Mouse (Mus musculus) lung, postnatal 0 days (tissue): Measurements from ENCODE around the gene Atox1. TPM values are rescaled to one million over a fixed set of nuclear protein-coding genes. Genes with fewer than 3 reads are reported as not detected.

Experiments
- ATAC-seq: fragments of 200-750 bp; cut with Nextera tagmentation; 2 replicates; pipeline ENCODE4 v1.8.0; 2017; ENCODE audit warnings: moderate library complexity
- DNase-seq: peaks from one replicate; pipeline ENCODE4 v3.0.0-alpha.2; 2016; ENCODE audit warnings: low spot score
- H3K27ac ChIP-seq: fragments of 300-500 bp; sonication (generic); 2 replicates; pipeline ENCODE4 v1.5.1; 2014; ENCODE audit warnings: antibody characterized with exemption, mild to moderate bottlenecking, low read length, mixed read lengths
- H3K27me3 ChIP-seq: fragments of 300-500 bp; sonication (generic); replicated peaks from 2 replicates; pipeline ENCODE4 v1.6.1; 2014; ENCODE audit warnings: low read length, mixed read lengths; ENCODE audit not compliant: insufficient read depth
- H3K36me3 ChIP-seq: fragments of 300-500 bp; sonication (generic); 2 replicates; pipeline ENCODE4 v1.6.1; 2014; ENCODE audit warnings: low read length, mixed read lengths; ENCODE audit not compliant: insufficient read depth
- H3K4me1 ChIP-seq: fragments of 300-500 bp; sonication (generic); 2 replicates; pipeline ENCODE4 v1.6.1; 2014; ENCODE audit warnings: antibody characterized with exemption, low read depth, low read length, mixed read lengths; ENCODE audit not compliant: insufficient read depth
- H3K4me2 ChIP-seq: fragments of 300-500 bp; sonication (generic); replicated peaks from 2 replicates; pipeline ENCODE4 v1.6.1; 2014; ENCODE audit warnings: low read depth, mild to moderate bottlenecking, low read length, moderate library complexity, mixed read lengths
- H3K4me3 ChIP-seq: fragments of 300-500 bp; sonication (generic); 2 replicates; pipeline ENCODE4 v1.5.1; 2014; ENCODE audit warnings: low read depth, low read length
- H3K9ac ChIP-seq: fragments of 300-500 bp; sonication (generic); replicated peaks from 2 replicates; pipeline ENCODE4 v1.6.1; 2014; ENCODE audit warnings: low read depth, mild to moderate bottlenecking
- H3K9me3 ChIP-seq: fragments of 300-500 bp; sonication (generic); 2 replicates; pipeline ENCODE4 v1.6.1; 2016; ENCODE audit warnings: low read length, mixed read lengths
- CTCF ChIP-seq: IDR thresholded peaks from 2 replicates; pipeline ENCODE4 v1.5.1; 2016; ENCODE audit warnings: antibody characterized with exemption, mild to moderate bottlenecking
- EP300 ChIP-seq: IDR thresholded peaks from 2 replicates; pipeline ENCODE4 v1.6.1; 2016; ENCODE audit warnings: antibody characterized with exemption, mild to moderate bottlenecking, control low read depth
- WGBS: fragments of 180-500 bp; shearing (Covaris S2); extraction: QIAGEN DNeasy Blood & Tissue Kit; methylation state at CpG from one replicate; pipeline ENCODE4 v1.1.7; 2014; 5-methylcytosine and 5-hydroxymethylcytosine counted together
- polyA plus RNA-seq: library from polyadenylated mRNA; unstranded; fragments of >200 nt; fragmentation: Nextera tagmentation; extraction: Ambion mirVana; gene quantifications from 2 replicates; pipeline ENCODE4 v1.2.1, GENCODE M21; 2015

Gene Atox1
- polyA plus RNA-seq, 1 experiment from 2014 or later, result 498 TPM

DNA sequence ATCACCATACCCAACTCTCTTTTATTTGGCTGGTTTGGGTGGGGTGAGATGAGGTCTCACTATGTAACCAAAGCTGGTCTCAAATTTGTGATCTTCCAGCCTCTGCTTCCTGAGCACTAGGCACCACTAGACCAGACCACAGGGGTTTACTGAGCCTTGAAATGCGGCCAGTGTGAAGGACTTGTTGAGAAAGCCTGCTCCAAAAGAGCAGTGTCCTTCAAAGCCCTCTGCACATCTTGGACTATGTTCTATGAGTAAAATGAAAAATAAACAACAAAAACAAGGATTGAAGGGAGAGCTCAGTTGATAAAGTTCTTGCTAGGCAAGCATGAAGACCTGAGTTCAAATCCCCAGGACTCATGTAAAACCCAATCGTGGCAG is 47.6 kb downstream of the Atox1 start:
- DNase-seq (no peak), ATAC-seq (no peak)
- Histone ChIP-seq H3K4me3 (no peak overlapping the region), H3K4me1 (peaks cover 30% of the 10 kb centered on the region; the same call in 1 of the 2 replicates), H3K9ac (no peak overlapping the region), H3K27me3 (no peaks in the 10 kb centered on the region), H3K27ac (peak overlapping the region; percentile 82), H3K9me3 (no peaks in the 10 kb centered on the region), H3K4me2 (no peak overlapping the region), H3K36me3 (peaks cover 16% of the 10 kb centered on the region; the same call in 1 of the 2 replicates)
- TF ChIP-seq CTCF (no peak), EP300 (no peak)
- WGBS, result 73% methylated on average over 2 of the region's 2 CpGs

DNA sequence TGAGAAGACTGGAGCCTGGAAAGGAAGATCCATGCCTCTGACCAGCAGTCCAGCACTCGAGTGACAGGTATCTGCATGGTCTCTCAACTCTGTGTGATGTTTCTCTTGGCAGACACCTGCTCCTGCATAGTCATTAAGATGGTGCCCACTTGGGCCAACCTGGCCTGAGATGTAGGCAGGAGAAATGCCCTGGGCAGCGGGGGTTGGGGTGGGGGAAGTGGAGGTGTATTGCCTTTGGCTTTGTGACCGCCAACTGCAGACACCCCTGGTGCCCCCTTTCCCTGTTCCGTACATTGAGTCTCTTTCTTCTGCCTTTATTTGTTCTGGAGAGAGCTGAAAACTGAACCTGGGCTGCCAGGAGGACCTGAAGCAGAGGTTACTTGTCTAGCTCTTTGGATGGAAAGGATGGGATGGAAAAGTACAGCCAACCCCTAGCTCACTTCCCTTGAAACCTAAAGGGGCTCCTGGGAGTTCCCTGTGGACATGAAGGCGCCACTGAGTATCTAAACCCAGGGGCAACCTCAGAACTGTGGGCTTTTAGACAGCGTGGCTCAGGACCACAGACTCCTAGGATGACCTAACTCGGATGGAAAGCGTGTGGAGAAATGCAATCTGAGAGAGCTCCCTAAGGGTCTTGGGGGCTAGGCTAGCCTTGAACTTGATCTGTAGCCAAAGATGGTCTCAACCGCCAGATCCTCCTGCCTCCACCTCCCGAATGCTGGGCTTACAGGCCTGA is 48.2 kb downstream of the Atox1 start:
- no peak overlapping the region for H3K4me3 ChIP-seq
- WGBS, result 93% methylated on average over 10 of the region's 10 CpGs
- ATAC-seq (no peak), DNase-seq (no peak)
- H3K27me3 ChIP-seq, result no peaks in the 10 kb centered on the region
- H3K9me3 ChIP-seq, result no peaks in the 10 kb centered on the region
- peaks cover 22% of the 10 kb centered on the region for H3K36me3 ChIP-seq
- no peak overlapping the region for H3K27ac ChIP-seq
- no peak overlapping the region for H3K4me2 ChIP-seq
- peaks cover 30% of the 10 kb centered on the region; the same call in 1 of the 2 replicates for H3K4me1 ChIP-seq
- TF ChIP-seq CTCF (no peak), EP300 (no peak)
- no peak overlapping the region for H3K9ac ChIP-seq

DNA sequence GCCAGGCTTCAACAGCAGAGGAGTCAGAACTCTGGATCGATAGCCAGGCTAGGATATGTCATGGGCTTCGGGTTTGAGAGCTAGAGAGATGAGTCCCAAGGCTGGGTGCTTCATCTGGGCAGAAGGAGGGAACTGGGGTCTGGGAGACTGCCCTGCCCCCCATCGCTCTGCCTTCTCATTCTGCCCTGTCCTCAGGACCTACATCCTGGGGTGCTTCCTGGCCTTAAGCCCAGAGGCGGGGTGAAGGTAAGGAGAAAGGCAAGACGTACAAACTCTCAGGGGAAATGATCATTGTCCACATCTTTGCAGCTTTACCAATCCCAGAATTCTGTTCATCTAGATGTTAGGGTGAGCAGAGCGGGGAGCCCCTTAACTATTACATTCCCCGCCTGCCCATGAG is 49.0 kb downstream of the Atox1 start:
- Histone ChIP-seq H3K9me3 (no peaks in the 10 kb centered on the region), H3K4me1 (peaks cover 27% of the 10 kb centered on the region; the same call in 1 of the 2 replicates), H3K36me3 (peaks cover 30% of the 10 kb centered on the region), H3K27me3 (no peaks in the 10 kb centered on the region), H3K27ac (peak overlapping the region; percentile 43), H3K4me3 (no peak overlapping the region), H3K9ac (no peak overlapping the region), H3K4me2 (0 out of 2 replicates have a peak overlapping the region, but pooled peaks have one; percentile 11)
- no peak for DNase-seq
- TF ChIP-seq CTCF, result no peak
- TF ChIP-seq EP300, result no peak
- no peak for ATAC-seq
- WGBS, result 65% methylated on average over 7 of the region's 7 CpGs

DNA sequence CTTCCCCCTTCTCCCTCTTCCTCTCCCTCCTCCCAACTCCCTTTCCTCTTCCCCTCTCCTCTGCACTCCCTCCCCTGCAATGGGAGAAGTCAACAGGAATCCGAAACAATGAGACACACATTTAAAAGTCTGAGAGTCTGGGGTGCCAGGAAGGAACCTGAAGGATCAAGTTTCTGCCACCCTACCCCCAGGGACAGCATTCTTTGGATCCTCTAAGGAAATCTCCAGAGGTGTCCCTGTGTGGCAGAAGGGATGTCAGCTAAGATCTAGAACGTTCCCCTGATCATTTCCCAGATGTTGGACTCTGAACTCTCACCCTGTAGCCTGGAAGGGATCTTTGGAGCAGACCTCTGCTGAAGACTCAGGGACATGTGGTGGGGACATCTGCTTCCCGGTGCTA is 50.5 kb downstream of the Atox1 start:
- H3K9ac ChIP-seq, result no peak overlapping the region
- H3K4me2 ChIP-seq, result no peak overlapping the region
- H3K27ac ChIP-seq, result peak overlapping the region; percentile 43; the same call in 1 of the 2 replicates
- peaks cover 35% of the 10 kb centered on the region for H3K36me3 ChIP-seq
- DNase-seq (no peak), ATAC-seq (no peak)
- 49% methylated on average over 3 of the region's 3 CpGs for WGBS
- H3K4me1 ChIP-seq, result peaks cover 30% of the 10 kb centered on the region; the same call in 1 of the 2 replicates
- no peak overlapping the region for H3K4me3 ChIP-seq
- no peaks in the 10 kb centered on the region for H3K9me3 ChIP-seq
- TF ChIP-seq CTCF, result no peak
- no peak for TF ChIP-seq EP300
- no peaks in the 10 kb centered on the region for H3K27me3 ChIP-seq

DNA sequence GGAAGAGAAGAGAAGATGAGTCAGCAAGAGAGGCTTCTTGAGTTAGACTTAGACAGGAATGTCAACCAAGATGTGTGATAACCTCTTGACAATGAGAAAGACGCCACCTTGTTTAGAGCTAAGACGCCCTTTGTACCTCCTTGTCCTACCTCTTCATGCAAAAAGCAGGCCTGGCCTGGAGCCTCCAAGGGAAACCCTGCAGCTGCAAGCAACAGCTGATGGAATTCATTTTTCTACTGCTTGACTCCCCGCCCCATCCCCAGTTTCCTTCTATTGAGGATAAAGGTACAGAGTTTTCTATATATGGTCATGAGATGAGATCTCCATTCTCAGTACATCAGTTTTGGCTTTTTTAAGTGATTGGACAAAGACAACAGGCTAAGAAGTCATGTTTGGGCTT is 51.0 kb downstream of the Atox1 start:
- Histone ChIP-seq H3K27ac (peak overlapping the region; percentile 43; the same call in 1 of the 2 replicates), H3K36me3 (peaks cover 40% of the 10 kb centered on the region), H3K4me2 (no peak overlapping the region), H3K4me1 (peaks cover 35% of the 10 kb centered on the region; the same call in 1 of the 2 replicates), H3K27me3 (no peaks in the 10 kb centered on the region), H3K9me3 (no peaks in the 10 kb centered on the region), H3K9ac (no peak overlapping the region), H3K4me3 (no peak overlapping the region)
- DNase-seq (no peak), ATAC-seq (no peak)
- TF ChIP-seq EP300 (no peak), CTCF (no peak)
- WGBS, result 57% methylated on average over 3 of the region's 3 CpGs

DNA sequence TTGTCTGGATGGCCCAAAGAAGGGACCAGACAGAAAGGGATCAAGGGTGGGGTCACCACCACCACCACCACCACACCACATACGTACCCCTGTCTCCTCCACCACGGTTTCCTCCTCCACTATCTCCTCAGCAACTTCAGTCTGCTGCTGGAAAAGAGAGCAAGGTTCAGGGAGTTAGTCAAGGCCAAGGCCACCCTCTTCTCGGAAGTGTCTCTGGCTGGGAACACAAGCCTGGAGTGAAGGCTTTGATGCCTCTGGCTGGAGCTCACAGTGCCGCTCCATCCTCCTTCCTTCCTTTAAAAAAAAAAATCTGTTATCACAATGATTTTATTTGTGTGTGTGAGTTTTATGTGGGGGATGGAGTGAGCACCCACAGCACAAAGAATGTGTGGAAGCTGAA is 53.9 kb downstream of the Atox1 start:
- WGBS, result 76% methylated on average over 4 of the region's 4 CpGs
- Histone ChIP-seq H3K27ac (peak overlapping the region; percentile 89), H3K9ac (no peak overlapping the region), H3K4me2 (no peak overlapping the region), H3K36me3 (peaks cover 51% of the 10 kb centered on the region), H3K4me1 (peaks cover 13% of the 10 kb centered on the region; the same call in 1 of the 2 replicates), H3K9me3 (no peaks in the 10 kb centered on the region), H3K27me3 (no peaks in the 10 kb centered on the region), H3K4me3 (no peak overlapping the region)
- ATAC-seq (no peak), DNase-seq (no peak)
- TF ChIP-seq CTCF, result no peak
- TF ChIP-seq EP300, result no peak
